Mouse (Mus musculus) erythroid progenitor cell, adult 5-6 weeks (primary cell): ENCODE measurements around the gene Prr5. TPM values are rescaled to one million over a fixed set of nuclear protein-coding genes. Genes with fewer than 3 reads are reported as not detected.

Source experiments
- ATAC-seq: replicated peaks from 2 replicates; pipeline ENCODE4 v1.8.0; 2016; ENCODE audit warnings: moderate number of reproducible peaks, mild to moderate bottlenecking, moderate TSS enrichment, inconsistent platforms; ENCODE audit not compliant: poor library complexity, low FRiP score, severe bottlenecking
- total RNA-seq, 2 experiments: library from RNA; stranded (forward) in 1 of 2; stranded (reverse) in 1 of 2; fragments of 150-400 nt in 1 of 2; fragments of 186-747, 209-891 nt in 1 of 2; gene quantifications; 2 replicates each; pipeline versions ENCODE4 v1.2.3 to v1.2.4; 2015 to 2017; ENCODE audit warnings: low replicate concordance in 2 of 2

The Prr5 gene
- total RNA-seq, 2 experiments from 2014 or later = not detected

GRCm38 (mm10) chr15:84654975-84655374 lies 14.4 kb upstream of the Prr5 start:
- no peak for ATAC-seq

GRCm38 (mm10) chr15:84656689-84657088 lies 12.7 kb upstream of the Prr5 start:
- ATAC-seq = no peak

GRCm38 (mm10) chr15:84657384-84658064 lies 11.9 kb upstream of the Prr5 start:
- ATAC-seq = no peak

DNA sequence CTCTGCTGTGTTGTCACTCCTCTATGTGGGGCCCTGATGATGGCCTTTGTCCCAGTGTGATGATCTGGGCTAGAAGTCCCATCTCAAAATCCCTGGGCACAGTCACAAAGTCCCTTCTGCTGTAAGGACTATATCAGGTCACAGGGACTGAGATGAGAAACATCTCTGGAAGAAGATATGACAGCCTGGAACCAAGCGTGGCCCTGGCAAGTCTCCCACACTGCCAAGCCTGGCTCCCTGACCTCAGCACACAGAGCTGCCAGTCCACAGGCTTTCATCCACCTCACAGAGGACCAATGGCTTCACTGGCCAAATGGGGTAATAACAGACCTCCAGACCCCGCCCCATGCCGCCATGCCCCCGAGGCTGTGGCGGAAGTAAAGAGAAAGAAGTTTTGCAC lies 10.8 kb upstream of the Prr5 start:
- ATAC-seq = no peak

- no peak for ATAC-seq
Observed at GRCm38 (mm10) chr15:84659856-84660255, 9.6 kb upstream of the Prr5 start.

GRCm38 (mm10) chr15:84661274-84661673 lies 8.1 kb upstream of the Prr5 start:
- no peak for ATAC-seq

DNA sequence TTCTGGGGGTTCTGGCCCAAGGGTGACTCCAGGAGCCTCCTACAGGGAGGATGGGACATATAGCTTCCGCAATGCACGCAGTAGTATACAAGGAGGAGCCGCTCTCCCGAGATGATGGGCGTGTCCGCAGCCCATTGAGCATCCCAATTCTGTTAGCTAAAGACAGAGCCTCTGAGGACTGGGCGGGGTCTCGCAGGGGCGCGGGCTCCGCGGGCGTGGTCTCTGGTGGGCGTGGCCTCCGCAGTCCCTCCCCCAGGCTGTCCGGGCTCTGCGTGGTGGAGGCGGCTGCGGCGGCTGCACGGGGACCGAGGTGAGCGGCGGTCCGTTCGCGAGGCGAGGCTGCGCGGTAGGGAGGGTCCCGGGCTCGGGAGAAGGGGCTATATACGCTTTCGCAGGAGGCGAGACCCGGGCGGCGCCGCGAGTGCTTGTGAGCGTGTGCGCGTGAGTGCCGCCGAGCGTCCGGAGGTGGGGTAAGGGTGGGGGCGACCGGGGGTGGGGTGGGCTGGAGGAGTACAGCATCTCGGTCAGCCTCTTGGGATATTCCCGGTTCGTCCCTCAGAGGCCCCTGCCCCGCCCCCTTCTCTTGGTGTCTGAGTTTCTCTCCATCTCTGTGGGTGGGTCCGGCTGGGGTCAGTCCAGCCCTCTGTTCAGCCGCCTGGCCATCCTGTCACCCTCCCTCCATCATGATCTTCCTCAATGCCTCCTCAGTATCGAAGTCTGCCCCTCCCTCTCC lies 6.3 kb upstream of the Prr5 start:
- no peak for ATAC-seq

DNA sequence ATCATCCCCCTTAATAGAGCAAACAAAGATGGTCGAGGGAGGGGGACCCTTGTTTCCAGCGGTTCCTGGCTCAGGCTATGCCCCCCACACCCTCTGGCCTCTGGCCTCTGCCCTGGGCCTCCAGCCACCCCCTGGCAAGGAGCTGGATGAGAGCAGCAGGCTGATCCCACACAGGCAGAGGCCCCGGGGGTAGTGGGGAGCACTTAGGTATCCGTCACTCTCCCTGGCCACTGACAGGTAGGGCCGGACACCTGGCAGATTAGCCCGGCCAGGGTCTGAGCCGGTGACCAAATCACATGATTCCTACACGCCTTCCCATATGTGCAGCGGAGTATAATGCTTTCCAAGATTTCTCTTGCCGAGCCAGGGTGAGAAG lies 5.7 kb upstream of the Prr5 start:
- no peak for ATAC-seq

GRCm38 (mm10) chr15:84664542-84665460 lies 4.6 kb upstream of the Prr5 start:
- no peak for ATAC-seq

DNA sequence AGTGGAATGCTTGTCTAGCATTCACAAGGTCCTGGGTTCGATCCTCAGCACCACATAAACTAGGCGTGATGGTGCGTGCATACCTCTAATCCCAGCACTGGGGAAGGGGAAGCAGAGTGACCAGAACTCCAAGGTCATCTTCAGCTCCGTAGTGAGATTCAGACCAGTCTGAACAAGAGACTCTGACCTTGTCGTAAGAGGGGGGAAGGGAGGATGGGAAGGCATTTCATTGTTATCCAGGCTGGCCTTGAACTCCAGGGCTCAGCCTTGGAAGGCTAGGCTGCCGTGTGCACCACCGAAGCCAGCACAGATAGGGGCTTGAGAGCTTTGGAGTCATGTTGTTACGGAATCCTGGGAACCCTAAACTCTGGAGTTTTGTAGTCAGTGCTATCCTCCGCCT lies 3.8 kb upstream of the Prr5 start:
- no peak for ATAC-seq

- no peak for ATAC-seq
Observed at GRCm38 (mm10) chr15:84666065-84666464, 3.4 kb upstream of the Prr5 start.

GRCm38 (mm10) chr15:84667601-84668000 lies 1.8 kb upstream of the Prr5 start:
- no peak for ATAC-seq

GRCm38 (mm10) chr15:84669771-84670656 lies 594 bp downstream of the Prr5 start:
- no peak for ATAC-seq

- no peak for ATAC-seq
Observed at GRCm38 (mm10) chr15:84670657-84671055, 1.2 kb downstream of the Prr5 start.

DNA sequence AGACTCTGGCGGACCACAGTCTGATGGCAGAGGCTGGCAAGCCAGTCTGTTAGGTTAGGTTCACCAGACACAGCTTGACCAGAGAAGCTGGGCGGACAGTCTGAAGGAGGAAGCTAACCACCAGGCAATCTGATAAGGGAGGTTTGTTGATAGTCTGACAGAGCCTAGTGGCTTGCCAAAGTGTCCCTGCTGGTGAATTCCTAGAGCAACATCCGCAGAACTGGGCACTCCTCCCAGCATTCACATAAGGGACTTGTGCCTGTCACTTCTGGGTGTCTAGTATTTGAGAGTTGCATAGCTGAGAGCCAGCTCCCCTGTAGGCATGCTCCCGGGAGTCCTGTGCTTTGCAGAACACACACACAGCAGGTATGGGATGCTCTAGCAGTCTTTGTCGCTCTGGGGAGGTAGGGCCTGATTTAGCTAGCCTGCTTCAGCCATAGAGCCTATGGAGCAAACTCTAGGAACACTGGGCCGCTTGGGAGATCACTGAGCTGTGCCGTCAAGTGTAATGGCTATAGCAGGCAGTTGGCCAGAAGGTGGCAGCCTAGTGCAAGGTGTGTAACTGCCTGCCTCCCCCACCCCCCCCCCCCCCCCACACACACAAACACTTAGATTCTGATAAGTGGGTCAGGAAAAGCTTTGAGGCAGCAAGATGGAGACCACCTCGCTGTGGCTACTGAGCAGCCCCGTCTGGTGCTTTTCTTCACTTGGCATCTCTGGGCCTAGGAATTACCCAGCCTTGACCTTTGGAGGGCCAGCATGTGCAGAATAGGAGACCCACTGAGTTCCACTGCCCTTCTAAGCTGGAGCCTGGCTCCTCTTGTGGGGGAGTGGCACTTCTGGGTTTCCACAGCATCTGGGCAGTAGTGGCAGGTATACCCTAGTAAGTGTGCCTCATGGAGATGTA lies 2.2 kb downstream of the Prr5 start:
- ATAC-seq = no peak

DNA sequence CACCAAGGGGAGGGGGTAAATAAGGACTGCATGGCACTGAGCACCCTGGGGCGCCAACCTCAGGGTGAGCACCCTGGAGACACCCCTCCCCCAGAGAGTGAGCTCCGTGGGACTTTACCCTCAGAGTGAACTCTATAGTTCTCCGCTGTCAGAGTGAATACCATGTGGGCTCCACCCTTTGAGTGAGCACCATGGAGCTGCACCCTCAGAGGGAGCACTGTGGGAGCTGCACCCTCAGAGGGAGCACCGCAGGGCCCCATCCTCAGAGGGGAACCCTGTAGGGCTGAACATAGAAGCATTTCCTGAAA lies 2.8 kb downstream of the Prr5 start:
- no peak for ATAC-seq

DNA sequence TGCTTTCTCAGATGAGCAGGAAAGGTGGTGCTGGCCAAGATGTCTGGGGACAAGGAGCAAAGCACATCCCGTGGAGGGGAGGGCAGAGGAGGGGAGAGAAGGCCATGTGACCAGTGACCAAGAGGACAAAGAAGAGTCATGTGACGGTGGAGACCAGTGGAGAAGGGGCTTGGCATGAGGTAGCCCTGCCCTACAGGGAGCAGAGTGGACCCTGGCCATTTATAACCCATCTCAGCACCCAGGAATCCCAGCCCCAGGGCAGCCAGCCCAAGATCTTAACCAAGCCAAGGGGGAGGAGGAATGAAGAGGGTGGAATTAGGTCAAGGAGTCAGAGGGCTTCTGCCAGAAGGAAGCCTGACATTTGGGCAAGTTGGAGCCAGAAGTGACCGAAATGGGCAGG lies 3.2 kb downstream of the Prr5 start:
- no peak for ATAC-seq

- no peak for ATAC-seq
Observed at GRCm38 (mm10) chr15:84674329-84675067, 5.1 kb downstream of the Prr5 start.
